9 mouse cellular contexts compared by ENCODE assay signal in genomic region chr12:80604218-80604617, GRCm38 (mm10). TPM values are rescaled to one million over a fixed set of nuclear protein-coding genes. Genes with fewer than 3 reads are reported as not detected.
DNase-seq lines count a peak whose midpoint lies in the region; ATAC-seq and TF ChIP-seq lines count a peak whose summit lies in the region.
"Had no signal": no experiment of that assay in that cellular context is flagged by ENCODE, and none has a peak within 500 bp of the region (broad histone marks: within the 10 kb centered on the region; RNA-seq: fewer than 3 reads in every experiment).

No protein-coding gene starts in this region.

- 0 out of 2 replicates have a peak overlapping the region, but pooled peaks have one; percentile 26 for H3K27ac ChIP-seq in hindbrain, embryonic 14.5 days
- no peak overlapping the region for H3K27ac ChIP-seq in hindbrain, embryonic 11.5 days (ENCODE audit: low read depth, low read length)
- H3K27ac ChIP-seq: liver, embryonic 15.5 days; midbrain, embryonic 12.5 days had no signal

- H3K4me3 ChIP-seq in hindbrain, embryonic 14.5 days (replicated peaks; ENCODE audit: low read length): no peak overlapping the region
- no peak overlapping the region for H3K4me3 ChIP-seq in hindbrain, embryonic 11.5 days (ENCODE audit: low read depth, low read length)
- H3K4me3 ChIP-seq: liver, embryonic 15.5 days; midbrain, embryonic 12.5 days had no signal

- H3K4me2 ChIP-seq in hindbrain, embryonic 14.5 days (replicated peaks): no peak overlapping the region
- no peak overlapping the region for H3K4me2 ChIP-seq in hindbrain, embryonic 11.5 days (replicated peaks; ENCODE audit: low read depth, low read length)
- H3K4me2 ChIP-seq: liver, embryonic 15.5 days; midbrain, embryonic 12.5 days had no signal

- 73% methylated on average over 2 of the region's 2 CpGs for WGBS in hindbrain, embryonic 14.5 days
- WGBS in hindbrain, embryonic 11.5 days: 90% methylated on average over 2 of the region's 2 CpGs

- no peaks in the 10 kb centered on the region for H3K9me3 ChIP-seq in hindbrain, embryonic 14.5 days (ENCODE audit: control insufficient read depth, low read length)
- no peaks in the 10 kb centered on the region for H3K9me3 ChIP-seq in hindbrain, embryonic 11.5 days (ENCODE audit: control insufficient read depth, low read length)
- H3K9me3 ChIP-seq: liver, embryonic 15.5 days; midbrain, embryonic 12.5 days had no signal

- TF ChIP-seq POLR2A in brain, embryonic 14.5 days (IDR thresholded peaks at IDR 0.05; ENCODE audit: borderline replicate concordance, extremely low read depth, insufficient read depth, insufficient read length, poor library complexity, severe bottlenecking): no peak

- 0 out of 2 replicates have a peak, but pooled peaks cover 6% of the 10 kb centered on the region for H3K4me1 ChIP-seq in hindbrain, embryonic 14.5 days (replicated peaks; ENCODE audit: control insufficient read depth, insufficient read depth, low read length)
- H3K4me1 ChIP-seq in hindbrain, embryonic 11.5 days (replicated peaks; ENCODE audit: control insufficient read depth, insufficient read depth, low read length): no peaks in the 10 kb centered on the region
- H3K4me1 ChIP-seq: midbrain, embryonic 12.5 days had no signal

- H3K9ac ChIP-seq in hindbrain, embryonic 14.5 days: no peak overlapping the region
- no peak overlapping the region for H3K9ac ChIP-seq in hindbrain, embryonic 11.5 days (ENCODE audit: low read depth, low read length)
- H3K9ac ChIP-seq: liver, embryonic 15.5 days; midbrain, embryonic 12.5 days had no signal

- intact Hi-C loops in left cerebral cortex, postnatal 14 days (cut with DNase I): no loop called here

- peaks cover 6% of the 10 kb centered on the region for H3K36me3 ChIP-seq in hindbrain, embryonic 14.5 days (replicated peaks; ENCODE audit: control insufficient read depth, insufficient read depth)
- no peaks in the 10 kb centered on the region for H3K36me3 ChIP-seq in hindbrain, embryonic 11.5 days (ENCODE audit: control insufficient read depth, insufficient read depth, low read length)
- H3K36me3 ChIP-seq: liver, embryonic 15.5 days had no signal

- ATAC-seq in hindbrain, embryonic 14.5 days (ENCODE audit: low FRiP score): no peak
- ATAC-seq in hindbrain, embryonic 11.5 days (ENCODE audit: low FRiP score): no peak

- TF ChIP-seq CTCF in brain, embryonic 14.5 days (IDR thresholded peaks at IDR 0.05; ENCODE audit: borderline replicate concordance, extremely low read depth, insufficient read depth, insufficient read length): no peak

- H3K27me3 ChIP-seq in hindbrain, embryonic 14.5 days (ENCODE audit: control insufficient read depth, insufficient read depth, low read length): no peaks in the 10 kb centered on the region
- no peaks in the 10 kb centered on the region for H3K27me3 ChIP-seq in hindbrain, embryonic 11.5 days (ENCODE audit: control insufficient read depth, insufficient read depth, low read length)
- H3K27me3 ChIP-seq: liver, embryonic 15.5 days; midbrain, embryonic 12.5 days had no signal

- DNase-seq in hindbrain, embryonic 14.5 days (ENCODE audit: low spot score): no peak
- no peak for DNase-seq in hindbrain, embryonic 11.5 days (ENCODE audit: low spot score)
- peak; percentile 30 to 70 for DNase-seq in left cerebral cortex, postnatal 14 days (ENCODE audit: low spot score in 2 of 2)
- DNase-seq in left cerebral cortex, adult 18-20 months (ENCODE audit: low spot score in 2 of 2): no peak
- peak; percentile 73 for DNase-seq in brain, adult 2 months (ENCODE audit: low read depth, low spot score)
- peak; percentile 28 for DNase-seq in brain, embryonic 14.5 days (ENCODE audit: low read depth)
- no peak for DNase-seq in thymus, postnatal 0 days (ENCODE audit: low spot score)

RNA-seq across cellular contexts. Expression of gene Slc39a9, which starts 39.5 kb away (rescaled TPM):
- 27.2 and 32.1 TPM in 2 replicates for polyA plus RNA-seq in hindbrain, embryonic 14.5 days (2014; fragmentation: Nextera tagmentation; extraction: Ambion mirVana)
- polyA plus RNA-seq in hindbrain, embryonic 11.5 days (2014; fragmentation: Nextera tagmentation; extraction: Ambion mirVana): 24.9 and 25.6 TPM in 2 replicates
- total RNA-seq in left cerebral cortex, postnatal 14 days (2021): 10 to 100 TPM; 40.1 to 40.5 TPM
- 10 to 100 TPM; 40.6 to 41.3 TPM for total RNA-seq in left cerebral cortex, adult 18-20 months (2021)
- 33.4 and 38.2 TPM in 2 replicates for polyA plus RNA-seq in brain, embryonic 14.5 days (2012; rRNA removed)
- 16.7 and 17.6 TPM in 2 replicates for polyA plus RNA-seq in thymus, postnatal 0 days (2015; fragmentation: Nextera tagmentation; extraction: Ambion mirVana)

RNA-seq across cellular contexts. Expression of gene Erh, which starts 39.9 kb away (rescaled TPM):
- polyA plus RNA-seq in hindbrain, embryonic 14.5 days (2014; fragmentation: Nextera tagmentation; extraction: Ambion mirVana): 228 and 237 TPM in 2 replicates
- 322 and 356 TPM in 2 replicates for polyA plus RNA-seq in hindbrain, embryonic 11.5 days (2014; fragmentation: Nextera tagmentation; extraction: Ambion mirVana)
- total RNA-seq in left cerebral cortex, postnatal 14 days (2021): 10 to 100 TPM; 46.8 to 53.1 TPM
- total RNA-seq in left cerebral cortex, adult 18-20 months (2021): 10 to 100 TPM; 31.9 to 37.2 TPM
- polyA plus RNA-seq in brain, embryonic 14.5 days (2012; rRNA removed): 317 and 398 TPM in 2 replicates
- polyA plus RNA-seq in thymus, postnatal 0 days (2015; fragmentation: Nextera tagmentation; extraction: Ambion mirVana): 245 and 278 TPM in 2 replicates

Comparison
In these comparisons a context has a peak if more than half of its experiments do, and no peak if none do; other contexts are left out.
1. DNase-seq: peak in left cerebral cortex, postnatal 14 days (2 of 2), brain, adult 2 months (single experiment) and brain, embryonic 14.5 days (single experiment); none in hindbrain, embryonic 14.5 days (single experiment), hindbrain, embryonic 11.5 days (single experiment), left cerebral cortex, adult 18-20 months (0 of 2) and thymus, postnatal 0 days (single experiment).